Mouse (Mus musculus) heart, postnatal 0 days (tissue): Measurements from ENCODE around the gene Xrcc5.

Experiments used
- CTCF ChIP-seq: IDR thresholded peaks from 2 replicates; pipeline ENCODE4 v1.5.1; 2016; ENCODE audit warnings: antibody characterized with exemption, control low read depth, low read depth
- EP300 ChIP-seq: IDR thresholded peaks from 2 replicates; pipeline ENCODE4 v1.6.1; 2016; ENCODE audit warnings: antibody characterized with exemption, low read depth

GRCm38 (mm10) chr1:72286904-72287303 is 20.3 kb upstream of the Xrcc5 start:
- no peak for TF ChIP-seq CTCF
- TF ChIP-seq EP300 = no peak
